Mouse (Mus musculus): ENCODE data around the gene Pdss2. TPM values are rescaled to one million over a fixed set of nuclear protein-coding genes. Genes with fewer than 3 reads are reported as not detected.
"Not testable (repeated sequence)": the region's sequence is repeated elsewhere in the genome, so short reads cannot be mapped to it uniquely, and the experiment has no call there.

The Pdss2 gene
- polyA plus RNA-seq, 1 experiment from 2014 or later, result 14.7 TPM

DNA sequence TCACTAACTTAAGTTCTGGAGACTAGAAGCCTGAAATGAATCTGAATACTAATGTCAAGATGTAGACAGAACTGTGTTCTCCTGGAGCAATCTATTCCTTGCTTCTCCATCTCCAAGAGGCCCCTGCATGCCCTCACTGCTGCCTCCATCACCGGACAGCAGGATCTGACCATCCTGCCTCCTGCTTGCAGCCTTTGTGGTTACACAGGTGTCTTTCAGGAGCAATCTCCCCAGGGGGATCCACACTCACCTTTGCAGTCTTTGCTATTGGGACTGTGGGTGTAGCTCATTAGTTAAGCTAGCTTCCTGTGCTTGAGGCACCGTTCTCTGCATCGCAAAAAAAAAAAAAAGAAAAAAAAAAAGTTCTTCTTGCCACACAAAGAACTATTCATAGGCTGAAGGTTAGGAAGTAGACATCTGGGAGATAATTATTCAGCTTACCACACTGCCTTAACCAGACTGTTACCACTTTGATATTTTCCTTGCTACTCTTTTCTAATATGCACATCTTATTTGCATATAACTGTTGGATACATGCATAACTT is 23.0 kb downstream of the Pdss2 start:
- Histone ChIP-seq H3K9ac (no peak overlapping the region), H3K27ac (no peak overlapping the region)
- ATAC-seq (ENCODE audit: insufficient number of reproducible peaks, insufficient read depth, low FRiP score, low TSS enrichment, low read depth), result no peak

DNA sequence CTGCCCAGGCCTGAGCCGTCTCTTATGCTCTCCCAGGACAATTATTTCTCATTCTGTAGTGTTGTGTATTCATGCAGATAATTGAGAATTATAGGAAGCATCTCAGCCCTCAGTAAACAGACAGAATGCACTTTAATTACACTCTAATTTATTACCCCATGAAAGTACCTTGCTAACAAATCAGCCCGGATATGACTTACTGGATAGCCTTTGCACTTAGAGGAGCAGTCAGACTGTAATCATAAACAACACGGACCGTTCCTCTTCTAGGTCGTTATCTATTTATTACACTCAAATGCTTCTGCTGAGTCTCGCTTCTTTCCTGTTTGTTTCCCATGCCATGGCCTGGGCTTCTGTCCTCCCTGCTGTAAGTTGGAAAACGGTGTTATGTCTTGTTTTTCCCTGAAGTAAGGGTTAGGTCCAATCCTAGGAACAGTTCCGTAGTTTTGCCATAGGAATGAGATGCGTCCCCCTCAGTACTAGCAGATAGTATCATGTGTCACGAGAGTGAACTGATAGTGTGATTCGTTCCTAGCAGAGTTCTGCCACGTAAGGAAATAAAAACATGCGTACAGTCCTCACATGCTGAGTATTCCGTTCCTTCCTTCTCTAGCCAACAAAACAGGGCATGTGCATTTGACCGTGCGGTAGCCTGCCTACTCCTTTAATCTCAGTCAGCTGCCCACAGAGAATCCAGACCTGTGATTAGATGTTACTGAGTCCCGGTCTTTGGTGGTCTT is 24.3 kb downstream of the Pdss2 start:
- no peak overlapping the region for H3K4me3 ChIP-seq
- H3K9ac ChIP-seq, result no peak overlapping the region
- ATAC-seq (ENCODE audit: insufficient number of reproducible peaks, insufficient read depth, low FRiP score, low TSS enrichment, low read depth), result no peak
- 44% methylated on average over 17 of the region's 17 CpGs for WGBS
- no peaks in the 10 kb centered on the region for H3K9me3 ChIP-seq
- H3K4me1 ChIP-seq, result peaks cover 14% of the 10 kb centered on the region
- H3K27me3 ChIP-seq, result no peaks in the 10 kb centered on the region
- H3K36me3 ChIP-seq, result no peaks in the 10 kb centered on the region
- H3K27ac ChIP-seq, result no peak overlapping the region
- H3K4me2 ChIP-seq, result no peak overlapping the region

More for the DNA sequence above, 23.0 kb downstream of the Pdss2 start:
- H3K27me3 ChIP-seq, result no peaks in the 10 kb centered on the region
- H3K36me3 ChIP-seq, result 0 out of 2 replicates have a peak, but pooled peaks cover under 1% of the 10 kb centered on the region
- 19% methylated on average over 3 of the region's 3 CpGs for WGBS
- H3K4me3 ChIP-seq, result no peak overlapping the region
- H3K4me2 ChIP-seq, result no peak overlapping the region
- peaks cover 8% of the 10 kb centered on the region; the same call in 1 of the 2 replicates for H3K9me3 ChIP-seq
- peaks cover 14% of the 10 kb centered on the region for H3K4me1 ChIP-seq

DNA sequence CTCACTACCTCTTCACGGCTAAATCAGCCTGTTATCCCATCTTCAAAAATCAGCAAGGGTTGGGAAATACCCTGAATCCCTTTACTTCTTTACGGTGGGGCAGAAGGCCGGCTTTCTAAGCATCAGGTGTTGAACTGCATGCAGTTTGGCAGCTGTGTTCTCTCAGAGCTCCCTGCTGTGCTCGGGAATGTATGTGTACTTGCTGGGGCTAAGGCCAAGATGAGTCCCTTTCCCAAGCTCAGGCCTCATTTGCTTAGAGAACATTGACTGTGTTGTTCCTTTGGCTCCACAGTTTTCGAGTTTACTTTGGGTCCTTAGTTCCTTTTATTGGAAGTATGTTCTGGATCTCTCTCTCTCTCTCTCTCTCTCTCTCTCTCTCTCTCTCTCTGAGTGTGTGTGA is 26.7 kb downstream of the Pdss2 start:
- ATAC-seq (ENCODE audit: insufficient number of reproducible peaks, insufficient read depth, low FRiP score, low TSS enrichment, low read depth), result no peak
- H3K36me3 ChIP-seq, result no peaks in the 10 kb centered on the region
- H3K4me1 ChIP-seq, result peaks cover 14% of the 10 kb centered on the region
- H3K9ac ChIP-seq, result no peak overlapping the region
- no peaks in the 10 kb centered on the region for H3K27me3 ChIP-seq
- no peak overlapping the region for H3K27ac ChIP-seq
- WGBS, result 52% methylated on average over 5 of the region's 5 CpGs
- no peak overlapping the region for H3K4me3 ChIP-seq
- H3K9me3 ChIP-seq, result no peaks in the 10 kb centered on the region
- H3K4me2 ChIP-seq, result no peak overlapping the region

DNA sequence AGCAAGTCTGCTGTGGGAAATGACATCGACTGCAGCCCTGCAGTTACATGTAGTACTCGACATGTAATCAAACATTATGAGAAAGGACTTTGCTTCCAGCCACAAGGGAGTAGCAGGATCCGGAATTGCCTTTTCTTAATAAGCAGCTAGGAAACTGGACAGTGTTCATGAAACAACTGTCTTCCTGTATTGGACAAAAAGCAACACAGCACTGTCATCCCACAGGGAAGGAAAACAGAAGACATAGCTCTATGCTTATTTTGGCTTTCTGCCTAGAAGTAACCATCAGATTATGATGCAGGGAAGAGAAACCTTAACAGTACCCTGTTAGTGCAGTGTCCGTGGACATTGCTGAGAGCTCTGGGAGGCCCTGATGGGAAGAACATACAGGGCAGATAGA is 31.0 kb downstream of the Pdss2 start:
- WGBS, result 60% methylated on average over 4 of the region's 4 CpGs
- Histone ChIP-seq H3K36me3 (no peaks in the 10 kb centered on the region), H3K9me3 (no peaks in the 10 kb centered on the region), H3K9ac (no peak overlapping the region), H3K4me3 (no peak overlapping the region), H3K4me1 (no peaks in the 10 kb centered on the region), H3K27ac (no peak overlapping the region), H3K4me2 (no peak overlapping the region), H3K27me3 (no peaks in the 10 kb centered on the region)
- no peak for ATAC-seq (ENCODE audit: insufficient number of reproducible peaks, insufficient read depth, low FRiP score, low TSS enrichment, low read depth)

DNA sequence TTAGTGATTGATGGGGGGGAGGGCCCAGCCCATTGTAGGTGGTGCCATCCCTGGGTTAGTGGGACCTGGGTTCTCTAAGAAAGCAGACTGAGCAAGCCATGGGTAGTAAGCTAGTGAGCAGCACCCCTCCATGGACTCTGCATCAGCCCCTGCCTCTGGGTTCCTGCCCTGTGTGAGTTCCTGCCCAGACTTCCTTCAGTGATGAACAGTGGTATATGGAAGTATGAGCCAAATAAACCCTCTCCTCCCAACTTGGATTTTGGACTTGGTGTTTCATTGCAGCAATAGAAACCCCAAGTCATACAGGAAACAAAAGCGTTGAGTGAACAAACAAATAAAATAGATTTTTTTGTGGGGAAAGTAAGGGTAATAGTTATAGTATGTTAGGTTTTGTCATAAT is 35.7 kb downstream of the Pdss2 start:
- WGBS, result no CpG with 5 or more reads among the region's 1 CpGs
- H3K4me3 ChIP-seq; H3K27me3 ChIP-seq; H3K4me2 ChIP-seq; H3K27ac ChIP-seq; H3K9me3 ChIP-seq; ATAC-seq (ENCODE audit: insufficient number of reproducible peaks, insufficient read depth, low FRiP score, low TSS enrichment, low read depth); H3K9ac ChIP-seq; H3K36me3 ChIP-seq; H3K4me1 ChIP-seq: not testable (repeated sequence)

DNA sequence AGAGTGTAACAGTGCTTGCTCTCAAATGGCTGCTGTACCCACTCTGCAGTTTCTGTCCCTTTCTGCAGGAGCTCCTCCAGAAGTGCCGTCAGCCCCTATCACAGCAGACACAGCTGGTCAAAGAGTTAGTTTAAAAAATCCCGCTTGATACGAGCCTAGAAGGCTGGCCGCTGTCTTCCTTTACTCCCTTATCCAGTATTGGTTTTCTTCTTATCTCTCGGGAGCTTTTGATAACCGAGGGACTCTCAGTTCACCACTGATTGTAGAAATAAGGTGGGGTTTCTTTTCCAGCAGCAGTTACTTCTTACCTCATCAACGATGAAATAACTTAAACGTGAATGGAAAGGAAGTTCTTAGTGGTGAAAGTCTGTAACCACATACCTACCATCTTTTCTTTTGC is 36.2 kb downstream of the Pdss2 start:
- not testable (repeated sequence) for H3K4me3 ChIP-seq; ATAC-seq (ENCODE audit: insufficient number of reproducible peaks, insufficient read depth, low FRiP score, low TSS enrichment, low read depth); H3K4me1 ChIP-seq; H3K36me3 ChIP-seq; H3K27me3 ChIP-seq; H3K9me3 ChIP-seq; H3K4me2 ChIP-seq; H3K27ac ChIP-seq; H3K9ac ChIP-seq
- WGBS, result 89% methylated on average over 8 of the region's 8 CpGs

DNA sequence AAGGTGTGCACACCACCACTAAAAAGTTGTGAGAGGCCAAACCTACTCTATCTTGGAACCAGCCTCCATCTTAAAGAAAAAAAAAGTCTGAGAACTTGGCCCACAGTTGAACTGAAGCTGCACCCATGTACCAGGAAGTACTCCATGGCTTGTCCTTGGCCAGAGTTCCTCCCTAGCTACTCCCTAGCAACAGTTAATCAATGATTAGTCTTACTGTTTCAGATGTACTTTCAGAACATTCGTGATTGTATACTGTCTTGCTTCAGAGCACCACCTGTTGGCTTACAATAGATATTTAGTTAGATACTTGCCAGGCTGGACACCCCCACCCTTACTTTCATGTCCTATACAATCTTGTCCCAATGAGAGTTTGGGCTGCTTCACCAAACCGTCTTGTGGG is 50.0 kb downstream of the Pdss2 start:
- no peak for ATAC-seq (ENCODE audit: insufficient number of reproducible peaks, insufficient read depth, low FRiP score, low TSS enrichment, low read depth)
- WGBS, result 76% methylated on average over 2 of the region's 2 CpGs

DNA sequence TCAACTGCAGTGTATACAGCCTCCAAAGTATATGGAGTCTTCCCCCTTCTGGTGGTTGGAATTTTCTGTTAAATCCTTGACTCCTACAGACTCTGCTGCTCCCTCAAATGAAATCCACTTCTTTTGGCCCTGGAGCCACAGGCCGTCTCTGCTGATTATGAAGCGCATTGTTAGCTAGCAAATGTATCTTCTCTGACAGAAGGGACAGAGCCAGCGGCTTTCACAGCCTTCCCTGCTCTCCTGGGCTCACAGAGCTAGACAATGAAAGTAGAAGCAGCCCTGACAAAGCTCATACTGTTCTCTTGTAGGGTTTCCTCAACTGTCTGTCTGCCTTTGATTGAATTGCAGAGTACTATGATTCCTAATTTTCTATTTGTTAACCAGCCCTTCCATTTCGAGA is 51.1 kb downstream of the Pdss2 start:
- no peaks in the 10 kb centered on the region for H3K27me3 ChIP-seq
- no peak overlapping the region for H3K27ac ChIP-seq
- H3K4me2 ChIP-seq, result no peak overlapping the region
- no peak overlapping the region for H3K4me3 ChIP-seq
- no peaks in the 10 kb centered on the region for H3K4me1 ChIP-seq
- H3K36me3 ChIP-seq, result no peaks in the 10 kb centered on the region
- H3K9ac ChIP-seq, result no peak overlapping the region
- WGBS, result 51% methylated on average over 4 of the region's 4 CpGs
- H3K9me3 ChIP-seq, result no peaks in the 10 kb centered on the region
- ATAC-seq (ENCODE audit: insufficient number of reproducible peaks, insufficient read depth, low FRiP score, low TSS enrichment, low read depth), result no peak

More for the DNA sequence above, 50.0 kb downstream of the Pdss2 start:
- Histone ChIP-seq H3K36me3 (no peaks in the 10 kb centered on the region), H3K27ac (no peak overlapping the region), H3K9me3 (no peaks in the 10 kb centered on the region), H3K9ac (no peak overlapping the region), H3K4me2 (no peak overlapping the region), H3K4me3 (no peak overlapping the region), H3K4me1 (no peaks in the 10 kb centered on the region), H3K27me3 (no peaks in the 10 kb centered on the region)

DNA sequence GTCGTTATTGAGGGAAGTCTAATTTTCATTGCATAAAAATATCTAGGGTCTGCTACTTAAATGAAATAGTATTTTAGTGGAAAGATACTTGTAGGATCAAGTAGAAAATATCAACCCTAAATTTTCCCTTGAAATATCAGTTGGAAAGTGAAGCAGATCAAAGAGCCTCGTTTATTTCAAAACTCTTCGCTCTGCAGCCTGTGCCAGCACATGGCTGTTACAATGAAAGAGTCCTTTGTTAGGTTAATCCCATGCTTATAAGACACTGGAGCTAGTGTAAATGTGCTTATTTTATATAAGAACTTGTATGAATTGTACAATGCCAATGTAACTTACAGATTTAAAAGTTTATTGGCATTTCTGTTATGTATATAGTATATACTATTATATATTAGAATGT is 51.8 kb downstream of the Pdss2 start:
- H3K4me2 ChIP-seq, result no peak overlapping the region
- no peaks in the 10 kb centered on the region for H3K27me3 ChIP-seq
- H3K4me1 ChIP-seq, result no peaks in the 10 kb centered on the region
- ATAC-seq (ENCODE audit: insufficient number of reproducible peaks, insufficient read depth, low FRiP score, low TSS enrichment, low read depth), result no peak
- H3K9ac ChIP-seq, result no peak overlapping the region
- 42% methylated on average over 3 of the region's 3 CpGs for WGBS
- no peaks in the 10 kb centered on the region for H3K36me3 ChIP-seq
- H3K27ac ChIP-seq, result no peak overlapping the region
- H3K9me3 ChIP-seq, result no peaks in the 10 kb centered on the region
- H3K4me3 ChIP-seq, result no peak overlapping the region

DNA sequence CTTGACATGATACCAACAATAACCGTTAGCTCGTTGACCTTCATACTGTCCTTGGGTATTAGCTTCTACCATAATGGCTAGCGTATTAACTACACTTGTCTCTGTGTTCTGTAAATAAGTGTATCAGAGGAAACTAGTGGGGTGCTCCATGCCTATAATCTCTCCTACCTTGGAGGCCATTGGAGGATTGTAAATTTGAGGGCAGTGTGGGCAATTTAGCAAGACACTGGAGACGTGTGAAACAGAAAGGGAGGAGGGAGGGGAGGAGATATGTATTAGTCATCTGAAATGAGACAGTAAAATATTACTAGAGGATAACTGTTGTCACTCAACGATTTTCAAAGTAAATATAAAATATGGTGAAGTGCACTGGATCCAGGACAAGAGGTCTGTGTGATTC is 54.2 kb downstream of the Pdss2 start:
- no peak overlapping the region for H3K4me3 ChIP-seq
- H3K9me3 ChIP-seq, result no peaks in the 10 kb centered on the region
- H3K9ac ChIP-seq, result no peak overlapping the region
- H3K36me3 ChIP-seq, result no peaks in the 10 kb centered on the region
- WGBS, result 86% methylated on average over 5 of the region's 5 CpGs
- no peak overlapping the region for H3K4me2 ChIP-seq
- H3K4me1 ChIP-seq, result peaks cover 11% of the 10 kb centered on the region
- ATAC-seq (ENCODE audit: insufficient number of reproducible peaks, insufficient read depth, low FRiP score, low TSS enrichment, low read depth), result no peak
- no peak overlapping the region for H3K27ac ChIP-seq
- H3K27me3 ChIP-seq, result no peaks in the 10 kb centered on the region

DNA sequence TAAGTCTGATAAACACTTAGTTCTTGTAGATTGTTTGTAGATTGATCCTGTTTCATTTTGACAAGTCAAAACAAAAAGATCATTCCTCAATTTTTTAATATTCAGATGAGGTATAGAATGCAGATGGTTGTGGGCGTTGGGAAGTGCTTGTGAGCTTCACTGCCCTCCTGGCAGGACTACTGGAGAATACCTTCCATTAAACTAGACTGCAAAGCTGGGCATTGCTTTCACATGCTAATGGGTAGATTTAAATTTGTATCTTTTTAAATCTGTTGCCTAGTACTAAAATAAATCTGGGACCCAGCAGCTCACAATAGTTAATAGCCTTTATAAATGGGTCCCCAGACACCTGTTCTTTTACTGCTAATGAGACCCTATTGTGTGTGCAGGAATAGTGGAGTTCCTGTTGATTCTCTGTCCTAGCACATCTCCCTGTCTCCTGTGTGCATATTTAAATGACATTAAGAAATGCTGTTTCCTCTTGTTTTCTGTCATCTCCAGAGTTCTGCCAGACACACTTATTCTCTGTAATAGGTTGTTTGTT is 54.9 kb downstream of the Pdss2 start:
- no peaks in the 10 kb centered on the region for H3K27me3 ChIP-seq
- no peak overlapping the region for H3K9ac ChIP-seq
- WGBS, result 85% methylated on average over 1 of the region's 1 CpGs
- H3K4me1 ChIP-seq, result peaks cover 11% of the 10 kb centered on the region
- no peak overlapping the region for H3K4me2 ChIP-seq
- no peak overlapping the region for H3K4me3 ChIP-seq
- no peak overlapping the region for H3K27ac ChIP-seq
- ATAC-seq (ENCODE audit: insufficient number of reproducible peaks, insufficient read depth, low FRiP score, low TSS enrichment, low read depth), result no peak
- H3K9me3 ChIP-seq, result no peaks in the 10 kb centered on the region
- H3K36me3 ChIP-seq, result no peaks in the 10 kb centered on the region
